Mouse (Mus musculus) intestine, embryonic 14.5 days (tissue): Measurements from ENCODE around the gene Th. TPM values are rescaled to one million over a fixed set of nuclear protein-coding genes. Genes with fewer than 3 reads are reported as not detected.

Experiments used
- ATAC-seq: fragments of 200-750 bp; cut with Nextera tagmentation; replicated peaks from 2 replicates; pipeline ENCODE4 v1.8.0; 2017; ENCODE audit warnings: low read depth, moderate number of reproducible peaks, moderate TSS enrichment, moderate library complexity; ENCODE audit not compliant: low FRiP score, low TSS enrichment
- DNase-seq: peaks from one replicate; pipeline ENCODE4 v3.0.0-alpha.2; 2018; ENCODE audit warnings: low spot score
- H3K27ac ChIP-seq: fragments of 300-500 bp; sonication (generic); 2 replicates; pipeline ENCODE4 v1.5.1; 2014; ENCODE audit warnings: low read depth, mild to moderate bottlenecking, control low read depth
- H3K27me3 ChIP-seq: fragments of 300-500 bp; sonication (generic); replicated peaks from 2 replicates; pipeline ENCODE4 v1.6.1; 2014; ENCODE audit warnings: low read length, control low read depth; ENCODE audit not compliant: control insufficient read depth, insufficient read depth
- H3K36me3 ChIP-seq: fragments of 300-500 bp; sonication (generic); 2 replicates; pipeline ENCODE4 v1.6.1; 2014; ENCODE audit warnings: low read length, control low read depth; ENCODE audit not compliant: control insufficient read depth, insufficient read depth
- H3K4me1 ChIP-seq: fragments of 300-500 bp; sonication (generic); replicated peaks from 2 replicates; pipeline ENCODE4 v1.6.1; 2014; ENCODE audit warnings: low read length, control low read depth, mixed read lengths; ENCODE audit not compliant: control insufficient read depth, insufficient read depth
- H3K4me2 ChIP-seq: fragments of 300-500 bp; sonication (generic); 2 replicates; pipeline ENCODE4 v1.6.1; 2014; ENCODE audit warnings: low read length
- H3K4me3 ChIP-seq: fragments of 300-500 bp; sonication (generic); 2 replicates; pipeline ENCODE4 v1.5.1; 2014; ENCODE audit warnings: low read depth, low read length, control low read depth, mixed read lengths
- H3K9ac ChIP-seq: fragments of 300-500 bp; sonication (generic); 2 replicates; pipeline ENCODE4 v1.6.1; 2014; ENCODE audit warnings: mild to moderate bottlenecking, low read length
- H3K9me3 ChIP-seq: fragments of 300-500 bp; sonication (generic); 2 replicates; pipeline ENCODE4 v1.6.1; 2016; ENCODE audit warnings: low read length, control low read depth; ENCODE audit not compliant: control insufficient read depth
- WGBS: fragments of 180-500 bp; shearing (Covaris S2); extraction: QIAGEN DNeasy Blood & Tissue Kit; methylation state at CpG from one replicate; pipeline ENCODE4 v1.1.7; 2014; 5-methylcytosine and 5-hydroxymethylcytosine counted together
- polyA plus RNA-seq: library from polyadenylated mRNA; unstranded; fragments of >200 nt; fragmentation: Nextera tagmentation; extraction: Ambion mirVana; gene quantifications from 2 replicates; pipeline ENCODE4 v1.2.1, GENCODE M21; 2014

Th gene
- 1.1 and 1.4 TPM in 2 replicates for polyA plus RNA-seq

GRCm38 (mm10) chr7:142931028-142931427, at the start of gene Th:
Th (minus strand) TSS chr7:142931128.
- WGBS = 80% methylated on average over 3 of the region's 3 CpGs
- ATAC-seq (no peak), DNase-seq (no peak)
- Histone ChIP-seq H3K9ac (no peak within 1 kb of the TSS), H3K9me3 (no peaks in the 10 kb centered on the region), H3K4me2 (no peak within 1 kb of the TSS), H3K4me1 (no peaks in the 10 kb centered on the region), H3K4me3 (no peak within 1 kb of the TSS), H3K27ac (peak within 1 kb of the TSS; percentile 60; the same call in 1 of the 2 replicates), H3K36me3 (no peaks in the 10 kb centered on the region), H3K27me3 (no peaks in the 10 kb centered on the region)

DNA sequence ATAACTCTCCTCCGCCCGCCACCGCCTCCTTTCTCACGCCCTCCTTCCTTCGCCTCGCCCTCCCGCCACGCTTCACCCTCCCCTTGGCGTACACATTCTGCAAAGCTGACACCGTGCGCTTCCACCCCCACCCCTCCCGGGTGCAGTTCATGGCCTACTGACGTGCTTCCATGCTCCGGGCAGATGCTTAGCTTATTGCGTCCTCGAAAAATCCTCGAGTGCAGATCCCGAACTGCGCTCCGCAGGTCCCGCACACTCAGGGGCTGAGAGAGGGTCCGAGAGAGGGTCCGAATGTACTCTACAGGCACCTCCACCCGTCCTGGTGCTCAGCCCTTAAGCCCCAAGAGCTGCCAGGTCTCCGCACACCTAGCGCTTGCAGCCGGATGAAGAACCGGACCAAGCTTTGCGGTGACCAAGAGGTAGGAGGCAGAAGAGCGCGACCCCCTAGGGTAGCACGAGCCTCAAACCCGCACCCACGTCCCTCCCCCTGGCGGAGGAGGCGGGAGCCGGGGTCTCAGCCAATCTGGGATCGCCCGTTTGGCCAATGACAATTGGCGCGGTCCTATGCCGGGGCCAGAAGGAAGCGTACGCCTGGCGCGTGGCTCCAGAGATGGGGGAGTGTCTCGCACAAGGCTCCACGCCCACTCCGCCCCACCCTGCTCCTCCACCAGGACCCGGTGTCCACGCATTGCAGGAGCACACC, 38.0 kb upstream of the Th start, which contains the start of gene Ascl2:
Gene Ascl2 (minus strand): TSS at position 456 of the 703 bp plus-strand sequence.
- Histone ChIP-seq H3K9me3 (no peaks in the 10 kb centered on the region), H3K4me3 (peak within 1 kb of the TSS; percentile 45), H3K27ac (no peak within 1 kb of the TSS), H3K9ac (peak within 1 kb of the TSS; percentile 27; the same call in 1 of the 2 replicates), H3K27me3 (peaks cover 76% of the 10 kb centered on the region), H3K4me1 (peaks cover 13% of the 10 kb centered on the region), H3K36me3 (no peaks in the 10 kb centered on the region), H3K4me2 (peak within 1 kb of the TSS; percentile 94)
- under 1% methylated on average over 51 of the region's 51 CpGs for WGBS
- peak; percentile 45 for ATAC-seq
- DNase-seq = peak; percentile 74

DNA sequence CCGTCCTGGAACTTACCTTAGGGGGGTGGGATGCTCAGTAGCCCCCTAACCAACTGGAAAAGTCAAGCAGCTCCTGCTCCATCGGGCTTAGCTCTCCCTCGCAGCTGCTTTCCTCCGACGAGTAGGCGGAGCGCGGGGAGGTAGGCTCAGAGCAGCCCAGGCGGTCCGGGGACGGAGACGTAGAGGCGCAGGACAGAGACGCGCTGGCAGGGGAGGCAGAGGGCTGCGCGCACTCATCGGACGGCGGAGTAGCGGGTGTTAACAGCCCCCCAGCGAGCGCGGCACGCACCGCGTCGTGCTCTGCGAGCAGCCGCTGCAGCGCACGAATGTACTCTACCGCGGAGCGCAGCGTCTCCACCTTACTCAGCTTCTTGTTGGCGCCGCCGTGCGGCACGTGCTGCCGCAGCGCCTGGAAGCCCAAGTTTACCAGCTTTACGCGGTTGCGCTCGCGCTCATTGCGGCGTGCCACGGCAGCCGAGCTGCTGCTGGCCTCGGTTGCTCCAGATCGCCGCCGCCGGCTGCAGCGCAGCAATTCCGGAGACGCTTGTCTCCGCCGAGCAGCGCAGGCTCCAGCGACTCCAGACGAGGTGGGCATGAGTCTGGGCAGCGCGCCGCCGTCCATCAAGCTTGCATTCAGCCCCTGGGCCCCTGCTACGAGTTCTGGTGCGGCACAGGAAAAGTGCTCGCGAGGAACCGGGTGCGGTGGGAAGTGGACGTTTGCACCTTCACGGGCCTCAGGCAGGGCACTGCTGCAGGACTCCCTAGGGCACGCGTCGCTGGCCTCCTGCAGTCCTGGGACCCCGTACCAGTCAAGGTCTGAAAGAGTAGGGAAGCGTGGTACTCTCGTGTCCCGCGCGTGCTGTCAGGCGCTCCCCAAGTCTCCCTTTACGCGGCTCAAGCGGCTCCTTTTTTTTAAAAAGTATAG, 37.2 kb upstream of the Th start:
- H3K36me3 ChIP-seq = no peaks in the 10 kb centered on the region
- WGBS = under 1% methylated on average over 90 of the region's 90 CpGs
- no peaks in the 10 kb centered on the region for H3K9me3 ChIP-seq
- peak overlapping the region; percentile 34; the same call in 1 of the 2 replicates for H3K9ac ChIP-seq
- peak; percentile 57 for ATAC-seq
- peaks cover 13% of the 10 kb centered on the region for H3K4me1 ChIP-seq
- peak; percentile 85 for DNase-seq
- H3K27me3 ChIP-seq = peaks cover 81% of the 10 kb centered on the region
- peak overlapping the region; percentile 94 for H3K4me2 ChIP-seq
- peak overlapping the region; percentile 45 for H3K4me3 ChIP-seq
- H3K27ac ChIP-seq = no peak overlapping the region

- DNase-seq = peak; percentile 72
- Histone ChIP-seq H3K4me1 (peaks cover 13% of the 10 kb centered on the region), H3K4me2 (peak overlapping the region; percentile 94), H3K9me3 (no peaks in the 10 kb centered on the region), H3K27ac (no peak overlapping the region), H3K27me3 (peaks cover 84% of the 10 kb centered on the region), H3K36me3 (no peaks in the 10 kb centered on the region), H3K9ac (peak overlapping the region; percentile 25; the same call in 1 of the 2 replicates), H3K4me3 (peak overlapping the region; percentile 45)
- peak; percentile 63 for ATAC-seq
- 0% methylated on average over 36 of the region's 36 CpGs for WGBS
Observed at GRCm38 (mm10) chr7:142967414-142967883, 36.5 kb upstream of the Th start.

GRCm38 (mm10) chr7:142959752-142960151, 28.8 kb upstream of the Th start:
- Histone ChIP-seq H3K36me3 (no peaks in the 10 kb centered on the region), H3K4me2 (no peak overlapping the region), H3K27ac (no peak overlapping the region), H3K4me1 (no peaks in the 10 kb centered on the region), H3K4me3 (no peak overlapping the region), H3K27me3 (peaks cover 14% of the 10 kb centered on the region), H3K9me3 (no peaks in the 10 kb centered on the region), H3K9ac (no peak overlapping the region)
- no peak for DNase-seq
- 70% methylated on average over 4 of the region's 4 CpGs for WGBS
- no peak for ATAC-seq

DNA sequence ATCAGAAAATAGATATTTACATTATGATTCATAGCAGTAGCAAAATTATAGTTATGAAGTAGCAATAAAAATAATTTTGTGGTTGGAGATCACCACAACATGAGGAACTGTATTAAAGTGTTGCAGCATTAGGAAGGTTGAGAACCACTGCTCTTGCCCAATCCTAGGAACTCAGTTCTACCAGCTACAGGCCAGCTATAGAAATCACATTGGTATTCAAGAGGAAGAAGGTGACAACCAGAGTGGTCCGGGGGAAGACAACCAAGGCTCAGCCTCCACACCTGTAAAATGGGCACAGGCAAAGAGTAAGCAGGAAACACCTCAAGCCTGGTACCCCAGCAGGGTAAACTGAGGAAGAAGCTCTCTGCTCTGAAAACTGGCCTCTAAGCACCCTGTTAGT, 27.9 kb upstream of the Th start:
- DNase-seq = no peak
- H3K27me3 ChIP-seq = peaks cover 8% of the 10 kb centered on the region; the same call in 1 of the 2 replicates
- H3K4me3 ChIP-seq = no peak overlapping the region
- no peaks in the 10 kb centered on the region for H3K36me3 ChIP-seq
- no peak overlapping the region for H3K27ac ChIP-seq
- no peak overlapping the region for H3K4me2 ChIP-seq
- WGBS = 87% methylated on average over 1 of the region's 1 CpGs
- H3K4me1 ChIP-seq = no peaks in the 10 kb centered on the region
- H3K9ac ChIP-seq = no peak overlapping the region
- no peak for ATAC-seq
- H3K9me3 ChIP-seq = no peaks in the 10 kb centered on the region

DNA sequence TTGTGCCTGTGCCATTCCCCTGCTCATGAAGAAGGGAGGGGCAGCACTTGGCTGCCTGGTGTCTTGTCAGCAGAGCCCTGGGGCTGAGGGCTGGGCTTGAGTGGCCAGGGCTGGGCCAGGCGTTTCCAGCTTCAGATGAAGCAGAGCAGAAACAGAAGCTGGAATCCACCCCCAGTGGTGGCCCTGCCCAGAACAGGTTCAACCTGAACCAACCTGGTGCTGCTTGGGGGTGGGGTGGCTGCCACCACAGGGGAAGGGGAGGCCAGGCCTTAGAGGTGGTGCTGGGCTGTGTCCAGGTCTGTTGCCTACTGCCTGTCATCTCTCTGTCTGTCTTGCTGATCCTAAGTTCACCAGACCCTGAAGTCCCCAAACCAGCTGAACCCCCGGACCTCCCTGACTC, 25.1 kb upstream of the Th start:
- no peak overlapping the region for H3K4me2 ChIP-seq
- H3K4me3 ChIP-seq = no peak overlapping the region
- H3K27ac ChIP-seq = no peak overlapping the region
- H3K9me3 ChIP-seq = no peaks in the 10 kb centered on the region
- DNase-seq = no peak
- ATAC-seq = no peak
- no peaks in the 10 kb centered on the region for H3K4me1 ChIP-seq
- H3K36me3 ChIP-seq = no peaks in the 10 kb centered on the region
- whole genome bisulfite sequencing = 67% methylated on average over 2 of the region's 2 CpGs
- H3K9ac ChIP-seq = no peak overlapping the region
- H3K27me3 ChIP-seq = no peaks in the 10 kb centered on the region

- H3K4me3 ChIP-seq = no peak overlapping the region
- no peak overlapping the region for H3K27ac ChIP-seq
- no peak for ATAC-seq
- DNase-seq = no peak
- H3K36me3 ChIP-seq = no peaks in the 10 kb centered on the region
- no peak overlapping the region for H3K9ac ChIP-seq
- H3K27me3 ChIP-seq = no peaks in the 10 kb centered on the region
- H3K9me3 ChIP-seq = no peaks in the 10 kb centered on the region
- no peaks in the 10 kb centered on the region for H3K4me1 ChIP-seq
- WGBS = 0% methylated on average over 1 of the region's 1 CpGs
- H3K4me2 ChIP-seq = no peak overlapping the region
Observed at GRCm38 (mm10) chr7:142949568-142949967, 18.6 kb upstream of the Th start.
